Mouse (Mus musculus) 3134 (cell line): ENCODE results near the gene Map3k13.
"Not testable (repeated sequence)": the region's sequence is repeated elsewhere in the genome, so short reads cannot be mapped to it uniquely, and the experiment has no call there.

Experiments
- DNase-seq: peaks from one replicate; pipeline ENCODE4 v3.0.0-alpha.2; 2011; ENCODE audit warnings: low spot score; ENCODE audit not compliant: insufficient read length; ENCODE audit errors: extremely low read depth

The Map3k13 gene

GRCm38 (mm10) chr16:21793875-21794696 is at the start of gene Map3k13:
Map3k13 (plus strand) TSS chr16:21794346.
- DNase-seq: peak; percentile 93

DNA sequence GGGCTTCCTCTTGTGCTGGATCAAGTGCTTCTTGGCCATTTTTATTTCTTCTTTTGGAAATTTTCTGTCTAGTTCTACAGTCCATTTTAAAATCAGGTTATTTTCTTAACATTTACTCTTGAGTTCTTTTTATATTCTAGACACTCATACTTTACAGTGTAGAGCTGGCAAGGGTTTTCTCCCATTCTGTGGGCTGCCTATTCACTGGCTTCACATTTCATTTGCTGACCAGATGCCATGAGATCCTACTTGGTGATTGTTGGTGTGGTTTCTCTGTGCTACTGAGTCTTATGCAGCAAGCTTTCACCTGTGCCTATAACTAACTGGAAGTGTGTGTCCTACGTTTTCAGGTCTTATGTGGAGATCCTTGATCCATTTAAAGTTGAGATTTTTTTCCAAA is 35.7 kb upstream of the Map3k13 start:
- no peak for DNase-seq

GRCm38 (mm10) chr16:21768255-21768654 is 25.9 kb upstream of the Map3k13 start:
- DNase-seq: no peak

- DNase-seq: no peak
These were observed 24.5 kb upstream of the Map3k13 start for GRCm38 (mm10) chr16:21769667-21770066.

GRCm38 (mm10) chr16:21774725-21775124 is 19.4 kb upstream of the Map3k13 start:
- no peak for DNase-seq

DNA sequence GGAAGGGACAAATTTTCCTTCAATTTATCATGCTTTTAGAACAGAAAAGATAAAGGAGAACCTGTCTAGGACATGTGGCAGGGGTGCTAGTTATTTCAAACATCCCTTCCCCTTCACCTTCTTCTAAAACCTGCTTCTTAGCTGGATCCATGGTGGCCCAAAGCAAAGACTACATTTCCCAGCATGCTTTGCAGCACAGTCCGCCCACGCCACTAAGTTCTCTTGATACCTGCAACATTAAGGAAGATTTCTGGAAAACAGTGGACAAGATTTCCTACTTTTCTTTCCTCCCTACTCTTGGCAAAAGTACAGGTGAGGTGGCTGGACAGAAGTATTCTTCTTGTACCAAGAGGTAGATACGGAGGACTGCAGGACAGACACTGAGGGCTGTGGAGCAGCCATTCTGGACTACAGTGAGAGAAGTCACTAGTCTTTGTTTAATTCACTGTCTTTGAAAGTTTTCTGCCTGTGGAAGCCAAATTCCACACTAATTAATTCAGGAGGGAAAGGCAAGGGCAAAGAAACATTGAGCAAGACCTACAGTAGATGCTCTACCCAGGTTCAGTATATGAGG is 15.8 kb upstream of the Map3k13 start:
- DNase-seq: no peak

DNA sequence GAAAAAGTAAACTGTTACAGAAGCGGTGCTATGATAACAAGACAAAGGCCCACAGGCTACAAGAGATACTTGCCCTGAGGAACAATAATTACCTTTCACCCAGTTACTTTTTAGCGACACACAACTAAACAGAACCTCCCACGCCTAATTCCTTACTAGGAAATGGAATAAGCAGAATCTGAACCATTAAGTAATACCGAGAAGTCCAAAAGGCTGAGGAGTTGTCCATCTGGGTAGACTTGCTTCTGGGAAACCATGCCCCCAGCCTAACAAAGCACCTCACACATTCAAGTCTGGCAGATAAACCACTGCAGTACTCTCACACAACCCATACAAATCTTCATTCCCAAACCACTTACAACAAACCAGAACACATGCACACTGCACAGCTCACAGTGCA is 15.0 kb upstream of the Map3k13 start:
- no peak for DNase-seq

DNA sequence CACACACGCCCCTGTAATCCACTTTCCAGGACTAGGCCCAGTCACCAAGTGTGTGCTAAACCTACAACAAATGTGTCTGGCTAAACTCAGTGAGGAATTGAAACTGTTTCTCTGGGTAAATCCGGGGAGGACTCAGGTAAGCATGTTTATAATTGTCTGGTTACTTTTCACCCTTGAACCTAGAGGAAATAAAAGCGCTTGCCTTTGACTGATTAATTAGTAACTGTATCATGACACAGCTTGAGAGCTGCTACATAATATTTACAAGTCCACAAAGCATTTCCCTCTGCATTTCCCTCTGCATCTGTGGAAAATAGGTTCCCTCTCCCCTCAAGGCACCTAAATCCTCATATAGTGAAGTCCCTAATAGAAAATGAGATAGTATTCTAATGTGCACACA is 12.9 kb upstream of the Map3k13 start:
- no peak for DNase-seq

GRCm38 (mm10) chr16:21781895-21782294 is 12.3 kb upstream of the Map3k13 start:
- no peak for DNase-seq

- no peak for DNase-seq
These were observed 11.3 kb upstream of the Map3k13 start for GRCm38 (mm10) chr16:21782807-21783206.

DNA sequence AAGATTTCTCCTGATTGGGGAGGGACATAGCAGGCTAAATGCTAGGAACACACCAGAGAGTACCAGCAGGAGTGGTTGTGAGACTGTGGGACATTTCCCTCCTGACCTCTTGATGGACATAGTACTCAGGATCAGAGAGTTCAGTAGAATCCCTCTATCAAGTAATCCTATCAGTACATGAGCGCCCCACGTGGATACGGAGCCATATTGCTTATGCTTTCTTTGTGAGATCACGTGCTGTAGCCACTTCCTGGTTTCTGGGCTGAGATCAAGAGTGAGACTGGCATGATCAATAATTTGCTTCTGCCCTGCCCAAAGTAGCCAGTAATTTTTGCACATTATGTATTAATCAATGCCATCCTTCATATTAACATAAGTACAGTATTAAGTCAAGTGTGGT is 9.1 kb upstream of the Map3k13 start:
- no peak for DNase-seq

DNA sequence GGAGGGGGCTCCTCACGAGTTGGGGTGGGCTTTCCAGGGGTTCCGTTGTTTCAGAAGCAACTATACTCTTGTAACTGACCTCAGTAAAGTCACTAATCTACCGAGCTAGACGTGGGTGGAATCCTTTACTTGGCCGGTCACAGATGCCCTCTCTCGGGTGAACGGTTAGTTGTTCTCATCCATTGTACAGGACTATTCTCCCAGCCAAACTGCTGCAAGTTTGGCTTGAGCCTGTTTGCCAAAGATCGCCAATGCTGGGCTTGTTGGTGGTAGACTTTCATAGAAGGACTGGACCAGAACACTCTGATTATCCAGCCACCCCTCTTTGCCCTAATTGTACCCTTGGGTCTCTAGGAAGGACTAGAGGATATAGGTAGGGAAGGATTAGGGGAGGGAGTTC is 7.8 kb upstream of the Map3k13 start:
- DNase-seq: no peak

- DNase-seq: peak; percentile 64
These were observed 6.4 kb upstream of the Map3k13 start, which contains the start of gene Ehhadh for GRCm38 (mm10) chr16:21787516-21788353. Ehhadh (minus strand) TSS chr16:21787807.

GRCm38 (mm10) chr16:21788581-21788980 is 5.6 kb upstream of the Map3k13 start:
- DNase-seq: no peak

GRCm38 (mm10) chr16:21789180-21789579 is 5.0 kb upstream of the Map3k13 start:
- no peak for DNase-seq

GRCm38 (mm10) chr16:21790469-21790868 is 3.7 kb upstream of the Map3k13 start:
- no peak for DNase-seq

GRCm38 (mm10) chr16:21791779-21792178 is 2.4 kb upstream of the Map3k13 start:
- DNase-seq: no peak

DNA sequence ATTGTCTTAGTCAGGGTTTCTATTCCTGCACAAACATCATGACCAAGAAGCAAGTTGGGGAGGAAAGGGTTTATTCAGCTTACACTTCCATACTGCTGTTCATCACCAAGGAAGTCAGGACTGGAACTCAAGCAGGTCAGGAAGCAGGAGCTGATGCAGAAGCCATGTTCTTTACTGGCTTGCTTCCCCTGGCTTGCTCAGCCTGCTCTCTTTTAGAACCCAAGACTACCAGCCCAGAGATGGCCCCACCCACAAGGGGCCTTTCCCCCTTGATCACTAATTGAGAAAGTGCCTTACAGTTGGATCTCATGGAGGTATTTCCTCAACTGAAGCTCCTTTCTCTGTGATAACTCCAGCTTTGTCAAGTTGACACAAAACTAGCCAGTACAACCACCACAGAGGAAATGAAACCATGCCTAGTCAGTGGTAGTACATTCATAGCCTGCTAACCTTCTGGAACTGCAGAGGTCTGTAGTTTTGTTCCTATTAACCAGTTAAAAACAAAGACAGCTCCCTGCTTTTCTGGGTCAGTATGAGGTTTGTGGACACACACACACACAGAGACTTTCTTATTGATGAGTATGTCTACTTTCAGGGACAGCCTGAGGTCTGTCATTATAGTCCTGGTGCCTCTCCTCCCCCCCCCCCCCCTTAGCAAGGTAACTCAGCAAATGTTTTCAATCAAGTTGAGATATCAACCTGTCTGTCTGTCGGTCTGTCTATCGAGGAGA is 901 bp upstream of the Map3k13 start:
- not testable (repeated sequence) for DNase-seq

GRCm38 (mm10) chr16:21794697-21795045 is 525 bp downstream of the Map3k13 start:
- no peak for DNase-seq

GRCm38 (mm10) chr16:21795071-21795470 is 925 bp downstream of the Map3k13 start:
- DNase-seq: no peak

DNA sequence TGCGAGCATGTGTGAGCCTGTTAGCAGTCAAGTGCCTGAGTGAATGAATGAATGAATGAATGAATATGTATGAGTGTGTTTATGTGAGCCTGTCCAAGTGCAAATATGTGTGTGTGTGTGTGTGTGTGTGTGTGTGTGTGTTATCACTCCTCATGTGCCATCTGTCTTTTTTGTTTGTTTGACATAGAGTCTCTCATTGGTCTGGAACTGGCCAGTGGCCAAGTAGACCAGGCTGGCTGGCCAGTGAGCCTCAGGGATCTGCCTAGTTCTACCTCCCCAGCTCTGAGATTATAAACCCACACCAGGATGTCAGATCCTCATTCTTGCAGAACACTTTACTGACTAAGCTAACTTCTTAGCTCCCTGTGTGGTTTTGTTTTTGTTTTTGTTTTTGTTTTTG is 10.1 kb downstream of the Map3k13 start:
- no peak for DNase-seq
